Mouse (Mus musculus): ENCODE results near the gene Rad51b. TPM values are rescaled to one million over a fixed set of nuclear protein-coding genes. Genes with fewer than 3 reads are reported as not detected.

The Rad51b gene
- total and polyA plus RNA-seq, 3 experiments: 0.47 to 0.50 (median 0.49) TPM

- Histone ChIP-seq H3K4me3 (no peak overlapping the region), H3K27me3 (ENCODE audit: control insufficient read depth, insufficient read depth, low read length) (no peaks in the 10 kb centered on the region), H3K4me1 (ENCODE audit: control insufficient read depth, insufficient read depth, low read length) (peaks cover 5% of the 10 kb centered on the region), H3K27ac (no peak overlapping the region), H3K79me2 (replicated peaks; ENCODE audit: control insufficient read depth, insufficient read depth, low read length) (no peaks in the 10 kb centered on the region), H3K9ac (ENCODE audit: low read depth, low read length) (no peak overlapping the region), H3K36me3 (ENCODE audit: control insufficient read depth, insufficient read depth, low read length) (no peaks in the 10 kb centered on the region)
- 50% methylated on average over 3 of the region's 3 CpGs for WGBS
- intact Hi-C loops (cut with DNase I): no loop called here
- DNase-seq: no peak
- TF ChIP-seq CTCF (IDR thresholded peaks at IDR 0.05) (no peak), POLR2A (IDR thresholded peaks at IDR 0.05; ENCODE audit: insufficient read depth, low read depth, low read length) (no peak), EP300 (IDR thresholded peaks at IDR 0.05; ENCODE audit: insufficient read depth, low read depth, low read length) (no peak)
These were observed 248.0 kb downstream of the Rad51b start for GRCm38 (mm10) chr12:79545063-79545462.

GRCm38 (mm10) chr12:79547556-79547955 lies 250.5 kb downstream of the Rad51b start:
- intact Hi-C loops (cut with DNase I): no loop called here
- TF ChIP-seq EP300 (IDR thresholded peaks at IDR 0.05; ENCODE audit: insufficient read depth, low read depth, low read length) (no peak), POLR2A (IDR thresholded peaks at IDR 0.05; ENCODE audit: insufficient read depth, low read depth, low read length) (no peak), CTCF (IDR thresholded peaks at IDR 0.05) (no peak)
- Histone ChIP-seq H3K79me2 (replicated peaks; ENCODE audit: control insufficient read depth, insufficient read depth, low read length) (no peaks in the 10 kb centered on the region), H3K4me1 (ENCODE audit: control insufficient read depth, insufficient read depth, low read length) (peaks cover 7% of the 10 kb centered on the region), H3K27ac (peak overlapping the region; percentile 30), H3K27me3 (ENCODE audit: control insufficient read depth, insufficient read depth, low read length) (no peaks in the 10 kb centered on the region), H3K9ac (ENCODE audit: low read depth, low read length) (no peak overlapping the region), H3K4me3 (no peak overlapping the region), H3K36me3 (ENCODE audit: control insufficient read depth, insufficient read depth, low read length) (peaks cover 4% of the 10 kb centered on the region; the same call in 1 of the 2 replicates)
- peak in 1 of 2 experiments; percentile 19 for DNase-seq
- WGBS: 15% methylated on average over 6 of the region's 6 CpGs

- Histone ChIP-seq H3K36me3 (ENCODE audit: control insufficient read depth, insufficient read depth, low read length) (peaks cover 4% of the 10 kb centered on the region; the same call in 1 of the 2 replicates), H3K9ac (ENCODE audit: low read depth, low read length) (no peak overlapping the region), H3K4me1 (ENCODE audit: control insufficient read depth, insufficient read depth, low read length) (peaks cover 7% of the 10 kb centered on the region), H3K79me2 (replicated peaks; ENCODE audit: control insufficient read depth, insufficient read depth, low read length) (no peaks in the 10 kb centered on the region), H3K4me3 (no peak overlapping the region), H3K27me3 (ENCODE audit: control insufficient read depth, insufficient read depth, low read length) (no peaks in the 10 kb centered on the region), H3K27ac (no peak overlapping the region)
- no peak for DNase-seq
- WGBS: 65% methylated on average over 8 of the region's 8 CpGs
- TF ChIP-seq EP300 (IDR thresholded peaks at IDR 0.05; ENCODE audit: insufficient read depth, low read depth, low read length): no peak
- no peak for TF ChIP-seq CTCF (IDR thresholded peaks at IDR 0.05)
- TF ChIP-seq POLR2A (IDR thresholded peaks at IDR 0.05; ENCODE audit: insufficient read depth, low read depth, low read length): no peak
- intact Hi-C loops (cut with DNase I): no loop called here
These were observed 251.7 kb downstream of the Rad51b start for GRCm38 (mm10) chr12:79548607-79549330.

- H3K4me3 ChIP-seq: no peak overlapping the region
- intact Hi-C loops (cut with DNase I): no loop called here
- no peak overlapping the region for H3K27ac ChIP-seq
- peaks cover 7% of the 10 kb centered on the region for H3K4me1 ChIP-seq (ENCODE audit: control insufficient read depth, insufficient read depth, low read length)
- no peak overlapping the region for H3K9ac ChIP-seq (ENCODE audit: low read depth, low read length)
- peaks cover 4% of the 10 kb centered on the region; the same call in 1 of the 2 replicates for H3K36me3 ChIP-seq (ENCODE audit: control insufficient read depth, insufficient read depth, low read length)
- no peak for DNase-seq
- no peaks in the 10 kb centered on the region for H3K27me3 ChIP-seq (ENCODE audit: control insufficient read depth, insufficient read depth, low read length)
- no peaks in the 10 kb centered on the region for H3K79me2 ChIP-seq (replicated peaks; ENCODE audit: control insufficient read depth, insufficient read depth, low read length)
- WGBS: 95% methylated on average over 7 of the region's 7 CpGs
- no peak for TF ChIP-seq CTCF (IDR thresholded peaks at IDR 0.05)
- no peak for TF ChIP-seq EP300 (IDR thresholded peaks at IDR 0.05; ENCODE audit: insufficient read depth, low read depth, low read length)
- no peak for TF ChIP-seq POLR2A (IDR thresholded peaks at IDR 0.05; ENCODE audit: insufficient read depth, low read depth, low read length)
These were observed 253.1 kb downstream of the Rad51b start for GRCm38 (mm10) chr12:79550049-79550682.

GRCm38 (mm10) chr12:79551274-79551673 lies 254.2 kb downstream of the Rad51b start:
- DNase-seq: no peak
- H3K4me3 ChIP-seq: no peak overlapping the region
- no peaks in the 10 kb centered on the region for H3K79me2 ChIP-seq (replicated peaks; ENCODE audit: control insufficient read depth, insufficient read depth, low read length)
- H3K9ac ChIP-seq (ENCODE audit: low read depth, low read length): no peak overlapping the region
- TF ChIP-seq EP300 (IDR thresholded peaks at IDR 0.05; ENCODE audit: insufficient read depth, low read depth, low read length) (peak; percentile 50; the same call in 1 of the 2 replicates), POLR2A (IDR thresholded peaks at IDR 0.05; ENCODE audit: insufficient read depth, low read depth, low read length) (0 out of 2 replicates have a peak, but pooled peaks have one; percentile 13), CTCF (IDR thresholded peaks at IDR 0.05) (no peak)
- no peaks in the 10 kb centered on the region for H3K27me3 ChIP-seq (ENCODE audit: control insufficient read depth, insufficient read depth, low read length)
- peaks cover 4% of the 10 kb centered on the region; the same call in 1 of the 2 replicates for H3K36me3 ChIP-seq (ENCODE audit: control insufficient read depth, insufficient read depth, low read length)
- peaks cover 7% of the 10 kb centered on the region for H3K4me1 ChIP-seq (ENCODE audit: control insufficient read depth, insufficient read depth, low read length)
- intact Hi-C loops (cut with DNase I): no loop called here
- H3K27ac ChIP-seq: no peak overlapping the region
- 58% methylated on average over 1 of the region's 1 CpGs for WGBS

- Histone ChIP-seq H3K27me3 (ENCODE audit: control insufficient read depth, insufficient read depth, low read length) (no peaks in the 10 kb centered on the region), H3K27ac (no peak overlapping the region), H3K4me1 (ENCODE audit: control insufficient read depth, insufficient read depth, low read length) (peaks cover 4% of the 10 kb centered on the region), H3K9ac (ENCODE audit: low read depth, low read length) (no peak overlapping the region), H3K36me3 (ENCODE audit: control insufficient read depth, insufficient read depth, low read length) (peaks cover 4% of the 10 kb centered on the region; the same call in 1 of the 2 replicates), H3K4me3 (no peak overlapping the region), H3K79me2 (replicated peaks; ENCODE audit: control insufficient read depth, insufficient read depth, low read length) (no peaks in the 10 kb centered on the region)
- DNase-seq: no peak
- TF ChIP-seq CTCF (IDR thresholded peaks at IDR 0.05): no peak
- no peak for TF ChIP-seq POLR2A (IDR thresholded peaks at IDR 0.05; ENCODE audit: insufficient read depth, low read depth, low read length)
- TF ChIP-seq EP300 (IDR thresholded peaks at IDR 0.05; ENCODE audit: insufficient read depth, low read depth, low read length): no peak
- intact Hi-C loops (cut with DNase I): no loop called here
These were observed 256.0 kb downstream of the Rad51b start for GRCm38 (mm10) chr12:79553056-79553455.

Measured in heart, adult 2 months (tissue).